Mouse (Mus musculus) 3T3-L1 (cell line): ENCODE measurements around the gene Rnase2a.
"Not testable (repeated sequence)": the region's sequence is repeated elsewhere in the genome, so short reads cannot be mapped to it uniquely, and the experiment has no call there.

ENCODE experiments used
- DNase-seq: peaks from one replicate; pipeline ENCODE4 v3.0.0-alpha.2; 2015; ENCODE audit warnings: low read depth, low spot score

The Rnase2a gene

DNA sequence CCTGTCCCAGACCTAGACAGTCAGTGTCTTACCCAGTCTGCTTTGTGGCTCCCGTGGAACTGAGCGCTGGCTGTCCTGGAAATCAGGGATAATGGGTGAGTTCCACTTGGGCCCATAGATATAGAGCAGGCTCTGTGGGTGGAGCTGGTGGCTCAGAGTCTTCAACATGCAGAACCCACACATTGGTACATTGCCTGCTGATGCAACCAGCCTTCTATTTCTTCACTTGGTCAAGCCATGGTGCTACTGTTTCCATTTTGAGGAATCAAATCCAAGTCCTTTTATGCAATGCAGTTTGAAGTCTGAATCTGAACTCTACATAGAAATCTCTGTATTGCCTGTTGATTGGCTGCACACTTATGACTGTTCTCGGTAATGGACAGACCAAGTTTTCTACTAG lies at the start of gene Rnase2a:
Rnase2a (minus strand) TSS at position 72 of the 400 bp plus-strand sequence.
- peak; percentile 48 for DNase-seq

DNA sequence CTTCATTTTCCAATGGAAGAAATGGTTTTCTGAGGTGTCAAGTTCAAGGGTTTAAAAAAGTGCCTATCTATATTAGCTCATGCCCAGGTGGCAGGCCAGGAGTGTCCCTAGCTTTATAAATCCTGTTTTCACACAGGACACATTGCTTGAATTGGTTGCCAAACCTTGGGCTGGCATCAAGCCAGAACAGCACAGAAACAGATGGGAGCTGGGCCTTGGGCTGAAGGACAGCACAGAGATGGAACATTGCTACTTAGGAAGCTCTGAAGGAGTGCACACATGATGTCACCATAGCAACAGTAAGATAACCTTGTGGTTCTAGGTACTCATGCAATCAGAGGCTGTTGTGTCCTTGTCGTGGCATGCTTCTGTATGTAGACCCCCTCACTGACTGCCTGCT lies 35.6 kb upstream of the Rnase2a start:
- no peak for DNase-seq

DNA sequence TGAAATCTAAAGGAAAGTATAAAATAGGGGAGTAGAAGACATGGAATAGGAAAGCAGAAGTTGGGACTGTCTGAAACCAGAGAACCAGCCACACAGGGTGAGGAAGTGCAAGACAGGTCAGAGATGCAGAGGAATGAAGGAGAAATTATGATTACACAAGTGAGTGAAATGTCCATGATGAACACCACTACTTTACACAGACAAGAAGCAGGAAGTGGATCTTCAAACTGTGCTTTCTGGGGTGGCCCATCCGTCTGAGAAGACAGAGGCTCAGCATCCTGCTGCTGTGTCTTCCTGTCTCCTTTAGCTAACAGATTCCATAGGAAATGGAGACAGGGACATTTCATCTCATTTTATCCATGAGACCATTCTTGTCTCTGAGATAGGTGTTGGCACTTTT lies 22.6 kb upstream of the Rnase2a start:
- not testable (repeated sequence) for DNase-seq

DNA sequence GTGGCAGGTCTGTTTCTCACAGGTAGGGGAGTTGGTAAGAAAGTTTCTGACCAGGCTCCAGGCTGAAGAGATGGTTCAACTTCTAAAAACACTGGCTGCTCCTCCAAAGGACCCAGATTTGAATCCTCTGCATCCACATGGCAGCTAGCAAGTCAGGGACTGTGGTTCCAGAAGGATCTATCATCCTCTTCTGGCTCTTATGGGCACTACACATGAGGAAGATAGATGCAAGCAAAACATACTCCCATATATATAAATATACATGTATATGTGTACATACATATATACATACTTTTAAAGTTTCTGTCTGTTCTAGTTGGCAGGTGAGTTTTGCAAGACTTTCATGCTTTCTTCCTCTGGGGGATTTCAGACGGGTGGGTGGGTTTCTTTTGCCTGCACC lies 12.8 kb upstream of the Rnase2a start:
- DNase-seq: no peak

DNA sequence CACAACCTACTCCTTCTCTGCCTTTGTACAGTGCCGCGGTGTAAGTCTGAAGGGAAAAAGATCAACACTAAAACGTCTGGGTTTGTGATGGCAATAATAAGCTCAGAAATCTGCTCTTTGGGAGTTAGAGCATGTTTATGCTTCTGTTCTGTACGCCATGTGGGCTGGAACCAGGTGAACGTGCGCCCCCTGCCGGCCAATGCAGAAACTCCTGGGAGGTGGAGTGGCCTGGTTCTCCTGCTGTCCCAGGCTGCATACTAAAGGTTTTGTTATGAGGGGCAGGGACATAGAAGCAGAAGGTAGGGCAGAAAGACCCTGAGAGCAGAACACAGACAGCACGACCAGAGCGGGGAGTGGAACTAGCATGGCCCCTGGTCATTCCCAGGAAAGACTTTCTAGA lies 10.2 kb upstream of the Rnase2a start:
- peak; percentile 89 for DNase-seq

DNA sequence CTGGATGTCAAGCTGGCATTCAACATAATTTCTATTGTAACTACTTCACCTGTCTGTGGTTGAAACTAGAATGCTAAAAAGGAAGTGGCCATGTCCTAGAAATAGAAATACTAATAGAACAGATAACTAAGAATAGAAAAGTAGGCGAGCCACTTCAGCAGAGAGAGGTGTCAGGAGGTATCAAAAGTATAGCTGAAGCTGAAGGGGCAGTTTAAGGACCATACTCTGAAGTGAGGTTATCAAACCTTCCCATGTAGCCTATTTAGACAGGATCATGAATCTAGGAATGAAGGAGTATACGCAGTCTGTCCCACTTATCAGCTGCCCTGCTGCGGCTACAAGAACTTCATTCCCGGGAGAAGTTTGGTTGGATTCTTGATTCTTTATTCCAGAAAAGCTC lies 9.8 kb upstream of the Rnase2a start:
- DNase-seq: no peak

DNA sequence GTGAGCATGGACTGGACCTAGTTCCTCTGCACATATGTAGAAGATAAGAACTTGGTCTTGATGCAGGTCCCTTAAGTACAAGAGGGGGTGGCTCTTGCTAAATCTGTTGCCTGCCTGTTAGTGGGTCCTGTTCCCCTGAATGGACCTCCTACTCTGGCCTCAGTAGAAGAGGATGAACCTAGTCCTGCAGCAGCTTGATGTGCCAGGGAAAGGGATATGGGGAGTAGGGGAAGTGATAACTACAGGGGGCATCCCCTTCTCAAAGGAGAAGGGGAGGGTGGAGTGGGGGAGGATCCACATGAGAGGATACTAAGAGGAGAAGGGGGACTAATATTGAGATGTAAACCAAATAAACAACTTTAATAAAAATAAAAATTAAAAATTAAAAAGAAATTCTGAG lies 6.5 kb upstream of the Rnase2a start:
- DNase-seq: no peak

DNA sequence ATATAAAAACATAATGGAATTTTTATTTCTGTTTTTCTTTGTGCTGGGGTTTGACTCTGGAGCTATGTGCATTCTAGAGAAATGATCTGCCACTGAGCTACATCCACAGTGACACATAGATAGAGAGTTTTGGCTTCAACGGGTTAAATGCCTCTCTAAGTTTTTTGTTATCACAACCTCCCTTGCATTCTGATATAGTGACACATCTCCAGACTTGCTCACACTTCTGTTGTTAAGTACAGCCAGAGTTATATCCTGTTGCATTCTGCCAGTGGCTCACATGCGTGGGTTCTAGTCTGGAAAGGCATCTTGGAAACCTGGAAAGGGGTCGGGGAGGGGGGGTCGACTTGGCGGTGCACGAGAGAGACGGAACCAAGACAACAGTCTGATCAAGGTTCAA lies 3.8 kb upstream of the Rnase2a start:
- DNase-seq: peak; percentile 92

DNA sequence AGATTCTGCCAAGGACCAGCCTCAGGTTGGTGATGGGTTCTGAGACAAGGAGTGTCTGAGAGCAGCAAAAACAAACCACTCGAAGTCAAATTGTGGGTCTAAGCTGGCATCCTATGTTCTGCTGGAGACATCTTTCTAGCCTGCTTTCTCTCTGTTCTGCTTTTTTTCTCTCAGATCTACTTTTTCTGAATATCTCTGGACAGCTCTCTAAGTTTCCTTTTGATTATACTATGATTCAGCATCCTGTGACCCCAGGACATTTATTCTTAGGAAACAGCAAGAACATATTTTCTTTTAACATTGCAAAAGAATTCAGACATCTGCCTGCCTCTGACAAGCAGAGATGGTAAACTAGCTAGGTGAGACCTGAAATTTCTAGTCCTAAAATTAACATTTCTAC lies 2.3 kb downstream of the Rnase2a start:
- DNase-seq: peak; percentile 74

DNA sequence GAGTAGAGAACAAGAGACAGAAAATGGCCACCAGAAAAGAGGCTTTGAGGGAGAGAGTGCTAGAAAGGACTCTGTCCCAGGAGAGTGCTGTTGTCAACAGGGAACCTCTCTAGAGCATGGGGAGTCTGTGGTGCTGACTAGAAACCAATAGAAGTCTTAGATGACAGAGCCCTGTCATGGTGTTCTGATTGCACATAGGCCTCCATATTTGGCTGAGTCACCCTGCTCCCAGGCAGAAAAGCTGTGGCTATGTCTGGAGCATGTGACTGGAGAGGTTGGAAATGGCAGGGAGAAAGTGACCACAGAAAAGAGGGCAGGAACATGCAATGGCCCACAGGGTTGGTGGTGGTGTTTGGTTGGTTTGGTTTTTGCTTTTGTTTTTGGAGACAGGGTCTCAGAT lies 3.7 kb downstream of the Rnase2a start:
- DNase-seq: peak; percentile 55

DNA sequence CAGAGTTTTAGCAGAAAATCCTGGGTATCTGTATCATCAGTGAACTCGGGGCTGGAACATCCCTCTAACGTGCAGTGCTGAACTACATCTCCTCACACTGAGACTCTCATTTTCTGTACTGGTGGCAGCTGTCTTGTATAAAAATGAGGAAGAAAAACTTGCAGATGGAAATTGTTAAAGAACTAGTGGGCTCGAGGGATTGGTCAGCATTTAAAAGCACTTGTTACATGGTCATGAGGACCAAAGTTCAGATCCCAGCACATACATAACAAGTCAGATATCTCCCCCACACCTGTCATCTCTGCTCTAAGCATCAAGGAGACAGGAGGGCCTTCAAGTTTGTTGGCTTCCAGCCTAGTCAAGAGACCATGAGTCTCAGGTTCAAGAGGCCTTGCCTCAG lies 5.6 kb downstream of the Rnase2a start:
- DNase-seq: no peak

DNA sequence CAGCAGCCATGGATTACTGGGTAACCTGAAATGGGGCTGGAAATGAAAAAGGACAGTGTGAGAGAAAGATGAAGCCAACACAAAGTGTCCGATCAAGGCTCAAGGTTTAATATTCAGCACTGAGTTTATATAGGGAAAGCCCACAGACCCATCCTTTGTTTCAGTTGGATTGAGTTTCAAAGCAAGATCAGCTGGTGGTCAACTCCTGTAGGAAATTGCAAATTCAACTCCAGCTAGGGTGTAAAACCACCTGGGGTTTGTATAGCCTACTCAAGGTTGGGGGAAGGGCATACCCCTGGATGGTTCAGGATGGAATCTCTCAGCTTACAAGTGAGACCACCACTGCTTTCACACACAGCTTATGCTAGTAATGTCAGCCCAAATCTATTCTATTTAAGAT lies 8.2 kb downstream of the Rnase2a start:
- DNase-seq: no peak

DNA sequence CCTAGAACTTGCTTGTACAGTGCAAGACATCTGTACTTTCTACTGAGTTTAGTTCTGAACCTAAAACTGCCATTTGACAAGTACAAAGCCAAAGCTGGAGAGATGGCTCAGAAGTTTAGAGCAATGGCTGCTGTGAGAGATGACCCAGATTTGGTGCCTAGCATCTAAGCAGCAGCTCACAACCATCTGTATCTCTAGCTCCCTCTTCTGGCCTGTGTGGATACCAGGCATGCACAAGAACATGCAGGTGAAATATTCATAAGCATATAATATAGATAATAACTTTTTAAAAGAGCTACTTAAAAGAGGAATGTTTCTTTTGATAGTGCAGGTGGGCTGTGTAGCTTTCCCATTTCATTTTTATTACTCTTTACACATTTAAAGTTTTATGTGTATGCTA lies 15.0 kb downstream of the Rnase2a start:
- DNase-seq: peak; percentile 84

DNA sequence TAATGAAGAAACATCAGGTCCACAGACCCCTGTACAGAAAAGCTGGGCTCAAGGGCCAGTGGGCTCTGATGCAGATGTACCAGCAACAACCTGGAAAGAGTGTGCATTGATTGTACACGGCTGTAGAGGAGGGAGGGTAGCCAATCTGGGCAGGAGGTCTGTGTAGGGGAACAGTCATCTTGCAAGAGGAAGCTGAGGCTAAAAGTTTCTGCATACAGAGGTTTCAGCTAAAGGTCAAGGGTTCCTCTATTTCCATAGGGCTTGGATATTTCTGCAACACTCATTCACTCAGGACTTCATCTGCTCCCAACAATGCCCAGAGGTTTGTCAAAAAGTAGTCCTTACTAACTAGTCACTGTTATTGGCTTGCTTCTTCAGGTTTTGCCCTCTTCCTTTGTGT lies 18.4 kb downstream of the Rnase2a start:
- not testable (repeated sequence) for DNase-seq

DNA sequence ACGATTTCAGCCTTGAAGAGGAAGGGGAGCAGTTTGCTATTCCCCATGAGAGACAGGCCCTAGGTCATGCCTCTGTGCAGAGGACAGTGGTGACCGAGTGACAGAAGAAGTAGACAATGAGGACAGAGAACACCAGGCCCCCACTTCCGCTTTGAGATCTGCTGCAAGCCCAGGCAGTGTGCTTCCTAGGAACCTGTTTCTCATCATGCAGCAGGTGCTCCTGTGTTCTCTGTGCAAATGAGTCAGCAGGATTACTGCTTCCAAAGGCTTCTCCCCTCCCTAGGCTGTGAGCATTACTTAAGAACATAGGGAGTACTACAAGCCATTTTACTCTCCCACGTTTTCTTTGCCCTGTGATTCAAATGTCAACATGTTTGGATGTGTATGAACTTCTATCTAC lies 26.3 kb downstream of the Rnase2a start:
- not testable (repeated sequence) for DNase-seq

DNA sequence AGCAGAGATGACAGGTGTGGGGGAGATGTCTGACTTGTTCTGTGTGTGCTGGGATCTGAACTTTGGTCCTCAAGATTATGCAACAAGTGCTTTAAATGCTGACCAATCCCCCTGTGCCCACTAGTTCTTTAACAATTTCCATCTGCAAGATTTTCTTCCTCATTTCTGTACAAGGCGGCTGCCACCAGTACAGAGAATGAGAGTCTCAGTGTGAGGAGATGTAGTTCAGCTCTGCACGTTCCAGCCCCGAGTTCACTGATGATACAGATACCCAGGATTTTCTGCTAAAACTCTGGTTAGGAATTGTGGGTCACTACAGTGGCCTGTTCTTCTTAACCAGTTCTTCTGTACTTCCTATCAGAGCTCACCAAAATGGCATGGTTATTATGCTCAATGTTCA lies 35.8 kb downstream of the Rnase2a start:
- not testable (repeated sequence) for DNase-seq
